Mouse (Mus musculus) embryo, embryonic 11 days (tissue): Measurements from ENCODE around the gene Crisp2.
A peak's percentile ranks its signal among the peaks of the same experiment; 100 is the strongest.
"Not testable (repeated sequence)": the region's sequence is repeated elsewhere in the genome, so short reads cannot be mapped to it uniquely, and the experiment has no call there.

ENCODE experiments used
- DNase-seq: peaks from one replicate; pipeline ENCODE4 v3.0.0-alpha.2; 2015

Gene Crisp2

GRCm38 (mm10) chr17:40806953-40807572, at the start of gene Crisp2:
Crisp2 (minus strand) TSS chr17:40807003.
- no peak for DNase-seq

GRCm38 (mm10) chr17:40855065-40855464, 48.3 kb upstream of the Crisp2 start:
- no peak for DNase-seq

GRCm38 (mm10) chr17:40837308-40837707, 30.5 kb upstream of the Crisp2 start:
- peak; percentile 21 for DNase-seq

GRCm38 (mm10) chr17:40831870-40832269, 25.1 kb upstream of the Crisp2 start:
- peak; percentile 4 for DNase-seq

- DNase-seq = peak; percentile 49
These were observed 17.7 kb upstream of the Crisp2 start for GRCm38 (mm10) chr17:40824549-40824948.

GRCm38 (mm10) chr17:40823817-40824216, 17.0 kb upstream of the Crisp2 start:
- peak; percentile 44 for DNase-seq

- DNase-seq = no peak
These were observed 14.7 kb upstream of the Crisp2 start for GRCm38 (mm10) chr17:40821477-40821876.

- DNase-seq = no peak
These were observed 10.6 kb upstream of the Crisp2 start for GRCm38 (mm10) chr17:40817340-40817943.

- DNase-seq = no peak
These were observed 5.5 kb upstream of the Crisp2 start for GRCm38 (mm10) chr17:40812259-40812658.

GRCm38 (mm10) chr17:40811560-40811959, 4.8 kb upstream of the Crisp2 start:
- DNase-seq = no peak

GRCm38 (mm10) chr17:40810934-40811333, 4.1 kb upstream of the Crisp2 start, which contains the start of gene Rhag:
Rhag (plus strand) TSS chr17:40811126.
- DNase-seq = no peak

GRCm38 (mm10) chr17:40808071-40808470, 1.3 kb upstream of the Crisp2 start:
- DNase-seq = no peak

- peak; percentile 3 for DNase-seq
These were observed 253 bp downstream of the Crisp2 start for GRCm38 (mm10) chr17:40806550-40806949.

- no peak for DNase-seq
These were observed 4.0 kb downstream of the Crisp2 start for GRCm38 (mm10) chr17:40802707-40803340.

- DNase-seq = peak; percentile 49
These were observed 12.6 kb downstream of the Crisp2 start for GRCm38 (mm10) chr17:40793921-40794854.

- DNase-seq = no peak
These were observed 16.9 kb downstream of the Crisp2 start for GRCm38 (mm10) chr17:40789877-40790276.

GRCm38 (mm10) chr17:40767120-40767519, 39.7 kb downstream of the Crisp2 start:
- DNase-seq = no peak

- DNase-seq = no peak
These were observed 43.1 kb downstream of the Crisp2 start for GRCm38 (mm10) chr17:40763662-40764061.

GRCm38 (mm10) chr17:40731724-40732123, 75.1 kb downstream of the Crisp2 start:
- no peak for DNase-seq

GRCm38 (mm10) chr17:40731296-40731695, 75.5 kb downstream of the Crisp2 start:
- peak; percentile 1 for DNase-seq

- no peak for DNase-seq
These were observed 80.0 kb downstream of the Crisp2 start, which contains the start of gene Esp1 for GRCm38 (mm10) chr17:40726820-40727219. Esp1 (plus strand) TSS chr17:40727120.

- not testable (repeated sequence) for DNase-seq
These were observed 89.7 kb downstream of the Crisp2 start for GRCm38 (mm10) chr17:40717055-40717454.

GRCm38 (mm10) chr17:40716273-40716672, 90.5 kb downstream of the Crisp2 start:
- no peak for DNase-seq
